ENCODE assay signal across 7 mouse cellular contexts in genomic region chr11:121204161-121205006, GRCm38 (mm10). TPM values are rescaled to one million over a fixed set of nuclear protein-coding genes. Genes with fewer than 3 reads are reported as not detected.
DNase-seq lines count a peak whose midpoint lies in the region; ATAC-seq lines count a peak whose summit lies in the region.

Gene Hexdc (plus strand): TSS chr11:121204433.
Gene Ogfod3 (minus strand): TSS chr11:121204711.

- under 1% methylated on average over 69 of the region's 70 CpGs for WGBS in intestine, embryonic 16.5 days
- under 1% methylated on average over 68 of the region's 70 CpGs for WGBS in midbrain, embryonic 11.5 days

- peak within 1 kb of the TSS; percentile 81 for H3K4me3 ChIP-seq in intestine, embryonic 16.5 days (ENCODE audit: low read length)
- peak within 1 kb of the TSS; percentile 78 for H3K4me3 ChIP-seq in midbrain, embryonic 11.5 days (ENCODE audit: low read depth, low read length)

- H3K9me3 ChIP-seq in intestine, embryonic 16.5 days (ENCODE audit: control insufficient read depth, low read length), result no peaks in the 10 kb centered on the region
- H3K9me3 ChIP-seq in midbrain, embryonic 11.5 days (ENCODE audit: control insufficient read depth, low read length), result no peaks in the 10 kb centered on the region

- H3K9ac ChIP-seq in intestine, embryonic 16.5 days (ENCODE audit: low read depth, low read length), result peak within 1 kb of the TSS; percentile 85
- peak within 1 kb of the TSS; percentile 81 for H3K9ac ChIP-seq in midbrain, embryonic 11.5 days (ENCODE audit: low read length)

- peak; percentile 91 for DNase-seq in adrenal gland, adult 8-10 months
- DNase-seq in embryo, embryonic 9.5 days (ENCODE audit: extremely low spot score), result peak; percentile 99
- DNase-seq in gastrocnemius, postnatal 4 days (ENCODE audit: low spot score in 2 of 2), result peak; percentile 86 to 95
- DNase-seq in left cerebral cortex, postnatal 36 days (ENCODE audit: low spot score in 2 of 2), result peak; percentile 90 to 92
- DNase-seq in midbrain, embryonic 11.5 days (ENCODE audit: low spot score, missing footprints), result peak; percentile 100
- peak; percentile 95 for DNase-seq in skeletal muscle tissue, adult 2 months (ENCODE audit: low read depth, low spot score)

- H3K4me1 ChIP-seq in intestine, embryonic 16.5 days (ENCODE audit: control insufficient read depth, insufficient read depth, low read length), result peaks cover 10% of the 10 kb centered on the region; the same call in 1 of the 2 replicates
- peaks cover 9% of the 10 kb centered on the region; the same call in 1 of the 2 replicates for H3K4me1 ChIP-seq in midbrain, embryonic 11.5 days (ENCODE audit: control insufficient read depth, insufficient read depth, low read length)

- intact Hi-C loops in left cerebral cortex, postnatal 36 days (cut with DNase I), result loop anchor here (5.0 kb wide), 1 partner anchor 187 kb away; no protein-coding TSS in a partner anchor

- H3K36me3 ChIP-seq in intestine, embryonic 16.5 days (ENCODE audit: control insufficient read depth, insufficient read depth, low read length), result no peaks in the 10 kb centered on the region
- H3K36me3 ChIP-seq in midbrain, embryonic 11.5 days (ENCODE audit: control insufficient read depth, insufficient read depth, low read length), result no peaks in the 10 kb centered on the region

- H3K27ac ChIP-seq in intestine, embryonic 16.5 days (ENCODE audit: low read length), result peak within 1 kb of the TSS; percentile 90
- H3K27ac ChIP-seq in midbrain, embryonic 11.5 days (ENCODE audit: low read depth, low read length), result peak within 1 kb of the TSS; percentile 69

- ATAC-seq in intestine, embryonic 16.5 days, result peak; percentile 99
- ATAC-seq in midbrain, embryonic 11.5 days (ENCODE audit: low FRiP score), result peak; percentile 98

- H3K27me3 ChIP-seq in intestine, embryonic 16.5 days (replicated peaks; ENCODE audit: control insufficient read depth, insufficient read depth, low read length), result no peaks in the 10 kb centered on the region
- no peaks in the 10 kb centered on the region for H3K27me3 ChIP-seq in midbrain, embryonic 11.5 days (ENCODE audit: control insufficient read depth, insufficient read depth, low read length)

- H3K4me2 ChIP-seq in intestine, embryonic 16.5 days (ENCODE audit: low read depth, low read length), result peak within 1 kb of the TSS; percentile 64
- peak within 1 kb of the TSS; percentile 66 for H3K4me2 ChIP-seq in midbrain, embryonic 11.5 days

RNA-seq across cellular contexts. Expression of gene Hexdc, which starts in this region (rescaled TPM):
- 10 to 100 TPM; 12.5 to 24.4 (median 17.6) TPM for total RNA-seq in adrenal gland, adult 8-10 months (2022)
- total RNA-seq in gastrocnemius, postnatal 4 days (2021), result 10 to 100 TPM; 14.4 to 14.8 TPM
- 9.7 and 10.1 TPM in 2 replicates for polyA plus RNA-seq in intestine, embryonic 16.5 days (2015; fragmentation: Nextera tagmentation; extraction: Ambion mirVana)
- total RNA-seq in left cerebral cortex, postnatal 36 days (2021), result 10 to 100 TPM; 24.5 to 28.6 TPM
- polyA plus RNA-seq in midbrain, embryonic 11.5 days (2014; fragmentation: Nextera tagmentation; extraction: Ambion mirVana), result 5.7 and 6.3 TPM in 2 replicates

RNA-seq across cellular contexts. Expression of gene Ogfod3, which starts in this region (rescaled TPM):
- 10 to 100 TPM; 26.0 to 29.3 (median 27.9) TPM for total RNA-seq in adrenal gland, adult 8-10 months (2022)
- 10 to 100 TPM; 14.6 to 14.7 TPM for total RNA-seq in gastrocnemius, postnatal 4 days (2021)
- 31.2 and 32.0 TPM in 2 replicates for polyA plus RNA-seq in intestine, embryonic 16.5 days (2015; fragmentation: Nextera tagmentation; extraction: Ambion mirVana)
- 1 to 10 TPM; 7.9 to 8.0 TPM for total RNA-seq in left cerebral cortex, postnatal 36 days (2021)
- 16.5 and 21.5 TPM in 2 replicates for polyA plus RNA-seq in midbrain, embryonic 11.5 days (2014; fragmentation: Nextera tagmentation; extraction: Ambion mirVana)

Comparison
In these comparisons a context has a peak if more than half of its experiments do, and no peak if none do; other contexts are left out.
1. Peak in every context shown above with its lines: DNase-seq, ATAC-seq, H3K4me3 ChIP-seq and H3K27ac ChIP-seq.